Mouse (Mus musculus) heart, embryonic 10.5 days (tissue): ENCODE results near the gene Magi2. TPM values are rescaled to one million over a fixed set of nuclear protein-coding genes. Genes with fewer than 3 reads are reported as not detected.

ENCODE experiments used
- DNase-seq: peaks from one replicate; pipeline ENCODE4 v3.0.0-alpha.2; 2017; ENCODE audit warnings: low spot score
- H3K27ac ChIP-seq: fragments of 300-500 bp; sonication (generic); 2 replicates; pipeline ENCODE4 v1.5.1; 2016; ENCODE audit warnings: mild to moderate bottlenecking
- H3K27me3 ChIP-seq: fragments of 300-500 bp; sonication (generic); 2 replicates; pipeline ENCODE4 v1.6.1; 2016; ENCODE audit warnings: mild to moderate bottlenecking; ENCODE audit not compliant: poor library complexity, insufficient read depth, severe bottlenecking
- H3K36me3 ChIP-seq: fragments of 300-500 bp; sonication (generic); 2 replicates; pipeline ENCODE4 v1.6.1; 2016; ENCODE audit warnings: mild to moderate bottlenecking, moderate library complexity
- H3K4me1 ChIP-seq: fragments of 300-500 bp; sonication (generic); 2 replicates; pipeline ENCODE4 v1.6.1; 2016; ENCODE audit warnings: mild to moderate bottlenecking
- H3K4me3 ChIP-seq: fragments of 300-500 bp; sonication (generic); 2 replicates; pipeline ENCODE4 v1.5.1; 2016; ENCODE audit warnings: mild to moderate bottlenecking, moderate library complexity
- H3K9me3 ChIP-seq: fragments of 300-500 bp; sonication (generic); 2 replicates; pipeline ENCODE4 v1.6.1; 2016; ENCODE audit warnings: mild to moderate bottlenecking, moderate library complexity
- WGBS: fragments of 180-500 bp; shearing (Covaris S2); methylation state at CpG from one replicate; pipeline ENCODE4 v1.1.7; 2016; 5-methylcytosine and 5-hydroxymethylcytosine counted together
- polyA plus RNA-seq: library from polyadenylated mRNA; unstranded; fragments of >200 nt; fragmentation: Nextera tagmentation; extraction: Ambion mirVana; gene quantifications from 2 replicates; pipeline ENCODE4 v1.2.1, GENCODE M21; 2016

The Magi2 gene
- 1.8 and 2.6 TPM in 2 replicates for polyA plus RNA-seq

GRCm38 (mm10) chr5:19226866-19227243, at the start of gene Magi2:
Magi2 (plus strand) TSS chr5:19227036.
- WGBS = 0% methylated on average over 22 of the region's 26 CpGs
- peak within 1 kb of the TSS; percentile 87 for H3K27ac ChIP-seq
- peak within 1 kb of the TSS; percentile 78 for H3K4me3 ChIP-seq
- H3K36me3 ChIP-seq = no peaks in the 10 kb centered on the region
- no peaks in the 10 kb centered on the region for H3K9me3 ChIP-seq
- no peak for DNase-seq
- peaks cover 12% of the 10 kb centered on the region; the same call in 1 of the 2 replicates for H3K27me3 ChIP-seq
- H3K4me1 ChIP-seq = peaks cover 14% of the 10 kb centered on the region

DNA sequence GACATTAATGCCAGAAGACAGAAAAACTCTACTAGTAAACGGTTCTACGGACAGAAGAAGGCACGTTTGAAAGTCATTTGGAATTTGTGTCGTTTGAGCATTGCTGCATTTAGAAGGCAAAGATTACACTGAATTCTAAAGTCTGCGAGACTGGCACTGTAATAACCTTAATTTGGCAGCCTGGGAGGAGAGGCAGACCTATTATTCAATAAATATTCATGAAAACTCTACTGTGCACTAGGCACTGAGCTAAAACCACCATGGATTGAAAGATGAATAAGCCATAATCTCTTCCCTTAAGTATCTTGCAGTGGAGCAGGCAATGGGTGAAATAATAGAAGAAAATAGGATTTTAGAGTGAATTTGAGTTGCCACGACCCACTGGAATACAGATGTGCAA, 48.2 kb upstream of the Magi2 start:
- Histone ChIP-seq H3K36me3 (no peaks in the 10 kb centered on the region), H3K4me3 (no peak overlapping the region), H3K27ac (no peak overlapping the region), H3K4me1 (no peaks in the 10 kb centered on the region), H3K27me3 (no peaks in the 10 kb centered on the region), H3K9me3 (no peaks in the 10 kb centered on the region)
- no peak for DNase-seq
- 68% methylated on average over 6 of the region's 6 CpGs for WGBS

DNA sequence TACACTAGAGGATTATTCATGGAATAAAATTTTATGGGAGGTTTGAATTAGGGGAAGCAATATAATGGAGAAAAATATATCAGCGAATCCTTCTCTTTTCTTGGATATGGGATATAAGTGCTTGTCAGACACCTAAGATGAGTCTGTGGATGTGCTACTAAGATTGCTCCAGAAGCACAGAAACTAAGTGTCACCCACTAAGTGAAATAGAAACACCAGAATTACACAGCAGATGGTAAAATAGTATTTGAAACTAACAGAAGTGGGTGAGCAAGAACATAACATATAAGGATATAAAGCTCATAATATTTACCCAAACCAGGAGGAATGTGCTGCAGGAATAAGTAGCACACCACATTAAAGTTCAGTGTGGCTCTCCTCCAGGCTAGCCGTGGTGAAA, 40.7 kb upstream of the Magi2 start:
- Histone ChIP-seq H3K36me3 (no peaks in the 10 kb centered on the region), H3K27ac (no peak overlapping the region), H3K4me1 (no peaks in the 10 kb centered on the region), H3K4me3 (no peak overlapping the region), H3K9me3 (0 out of 2 replicates have a peak, but pooled peaks cover 3% of the 10 kb centered on the region), H3K27me3 (no peaks in the 10 kb centered on the region)
- 85% methylated on average over 2 of the region's 2 CpGs for WGBS
- DNase-seq = no peak

DNA sequence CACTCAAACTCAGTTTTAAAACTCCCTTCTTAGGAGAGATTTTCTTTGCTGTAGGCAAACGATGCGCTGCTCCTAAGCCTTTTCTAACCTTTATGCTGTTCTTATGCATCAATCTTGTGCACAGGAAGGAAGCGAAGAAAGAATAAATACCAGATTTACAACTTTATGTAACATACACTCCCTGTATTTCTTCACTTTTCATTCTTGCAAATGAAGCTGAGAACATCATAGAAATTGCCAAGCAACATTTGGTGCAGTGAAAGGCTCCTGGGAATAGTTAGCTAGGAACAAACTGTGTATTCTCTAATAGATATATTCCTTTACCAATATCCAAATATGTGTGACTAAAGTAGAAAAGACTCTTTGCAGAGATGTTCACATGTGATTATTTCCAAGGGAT, 15.2 kb upstream of the Magi2 start:
- Histone ChIP-seq H3K27me3 (no peaks in the 10 kb centered on the region), H3K4me3 (no peak overlapping the region), H3K36me3 (no peaks in the 10 kb centered on the region), H3K9me3 (no peaks in the 10 kb centered on the region), H3K4me1 (no peaks in the 10 kb centered on the region), H3K27ac (no peak overlapping the region)
- 81% methylated on average over 3 of the region's 3 CpGs for WGBS
- no peak for DNase-seq

- WGBS = under 1% methylated on average over 36 of the region's 51 CpGs
- no peaks in the 10 kb centered on the region for H3K36me3 ChIP-seq
- H3K27me3 ChIP-seq = peaks cover 12% of the 10 kb centered on the region; the same call in 1 of the 2 replicates
- peak; percentile 88 for DNase-seq
- H3K4me1 ChIP-seq = peaks cover 14% of the 10 kb centered on the region
- peak overlapping the region; percentile 78 for H3K4me3 ChIP-seq
- no peaks in the 10 kb centered on the region for H3K9me3 ChIP-seq
- peak overlapping the region; percentile 87 for H3K27ac ChIP-seq
These were observed 531 bp upstream of the Magi2 start for GRCm38 (mm10) chr5:19226144-19226865.

- Histone ChIP-seq H3K36me3 (no peaks in the 10 kb centered on the region), H3K9me3 (no peaks in the 10 kb centered on the region), H3K27me3 (peaks cover 12% of the 10 kb centered on the region; the same call in 1 of the 2 replicates), H3K4me3 (peak overlapping the region; percentile 78), H3K4me1 (peaks cover 14% of the 10 kb centered on the region), H3K27ac (peak overlapping the region; percentile 87)
- under 1% methylated on average over 21 of the region's 21 CpGs for WGBS
- peak; percentile 76 for DNase-seq
These were observed 445 bp downstream of the Magi2 start for GRCm38 (mm10) chr5:19227281-19227680.

DNA sequence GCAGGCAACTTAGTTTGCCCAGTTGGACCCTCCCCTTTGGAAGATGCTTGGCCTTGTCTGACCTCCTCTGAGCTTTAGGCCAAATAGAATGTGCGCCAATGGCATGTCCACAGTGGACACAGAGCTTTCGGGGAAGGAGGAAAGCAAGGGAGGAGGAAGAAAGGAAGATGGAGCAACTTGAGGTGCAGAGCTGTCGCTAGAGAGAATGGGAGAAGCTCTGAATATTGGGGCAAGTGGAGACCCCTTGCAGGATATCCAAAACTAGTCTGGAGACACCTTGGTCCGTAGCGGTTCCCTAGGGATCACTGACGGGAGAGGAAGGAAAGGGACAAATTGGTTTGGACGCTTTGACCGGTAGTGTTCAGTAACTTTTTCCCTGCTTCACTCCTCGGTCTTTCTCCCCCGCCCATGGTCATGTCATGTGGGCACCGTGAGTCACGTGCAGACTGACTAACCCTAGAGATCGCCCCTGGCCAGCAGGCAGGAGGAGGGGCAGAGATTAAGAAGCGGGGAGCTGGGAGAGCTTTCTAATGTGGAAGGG, 1.0 kb downstream of the Magi2 start:
- Histone ChIP-seq H3K27me3 (peaks cover 12% of the 10 kb centered on the region; the same call in 1 of the 2 replicates), H3K9me3 (no peaks in the 10 kb centered on the region), H3K27ac (0 out of 2 replicates have a peak overlapping the region, but pooled peaks have one; percentile 87), H3K36me3 (no peaks in the 10 kb centered on the region), H3K4me3 (peak overlapping the region; percentile 78), H3K4me1 (peaks cover 14% of the 10 kb centered on the region)
- peak; percentile 76 for DNase-seq
- WGBS = under 1% methylated on average over 14 of the region's 14 CpGs

DNA sequence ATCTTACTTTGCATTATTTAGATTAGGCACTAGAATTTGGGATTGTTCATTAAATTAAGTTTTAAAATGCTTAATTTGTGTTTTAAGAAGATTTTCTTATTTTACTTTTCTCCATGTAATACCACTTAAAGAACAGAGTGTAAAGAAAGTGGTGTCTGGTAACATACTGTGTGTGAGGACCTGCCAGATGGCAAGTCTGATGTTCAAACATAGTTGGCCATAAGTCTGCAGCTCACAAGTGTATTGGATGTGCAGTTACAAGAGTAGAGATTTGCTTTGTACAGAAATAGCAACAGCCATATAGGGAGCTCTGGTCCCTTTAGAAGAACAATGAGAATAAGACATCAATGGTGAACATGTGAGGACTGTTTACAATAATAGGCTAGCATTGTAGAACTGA, 15.0 kb downstream of the Magi2 start:
- Histone ChIP-seq H3K27me3 (no peaks in the 10 kb centered on the region), H3K36me3 (no peaks in the 10 kb centered on the region), H3K4me3 (no peak overlapping the region), H3K4me1 (no peaks in the 10 kb centered on the region), H3K27ac (no peak overlapping the region), H3K9me3 (no peaks in the 10 kb centered on the region)
- no peak for DNase-seq

DNA sequence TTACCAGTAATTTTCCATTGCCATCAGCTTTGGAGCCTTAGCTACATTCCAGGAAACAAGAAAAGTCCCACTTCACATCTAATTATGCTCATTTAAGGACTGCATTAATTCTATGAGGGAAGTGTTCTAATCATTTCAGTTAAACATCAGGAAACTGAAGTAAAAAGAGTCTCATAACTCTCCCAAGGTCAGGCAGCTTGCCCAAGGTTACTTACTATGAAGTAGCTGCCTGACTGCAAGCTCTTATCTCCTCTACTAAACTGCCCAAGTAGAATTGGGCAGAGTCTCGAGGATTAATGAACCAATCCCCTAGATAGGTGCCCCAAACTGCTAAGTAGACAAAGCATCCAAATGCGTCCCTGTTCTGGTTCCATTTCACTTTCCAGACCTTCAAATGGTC, 19.6 kb downstream of the Magi2 start:
- Histone ChIP-seq H3K4me3 (no peak overlapping the region), H3K27ac (no peak overlapping the region), H3K9me3 (no peaks in the 10 kb centered on the region), H3K36me3 (no peaks in the 10 kb centered on the region), H3K27me3 (no peaks in the 10 kb centered on the region), H3K4me1 (no peaks in the 10 kb centered on the region)
- no peak for DNase-seq
- 57% methylated on average over 2 of the region's 2 CpGs for WGBS

- Histone ChIP-seq H3K9me3 (no peaks in the 10 kb centered on the region), H3K4me1 (no peaks in the 10 kb centered on the region), H3K36me3 (no peaks in the 10 kb centered on the region), H3K27me3 (no peaks in the 10 kb centered on the region), H3K4me3 (no peak overlapping the region), H3K27ac (no peak overlapping the region)
- 78% methylated on average over 3 of the region's 3 CpGs for WGBS
- DNase-seq = no peak
These were observed 20.4 kb downstream of the Magi2 start for GRCm38 (mm10) chr5:19247266-19247665.

DNA sequence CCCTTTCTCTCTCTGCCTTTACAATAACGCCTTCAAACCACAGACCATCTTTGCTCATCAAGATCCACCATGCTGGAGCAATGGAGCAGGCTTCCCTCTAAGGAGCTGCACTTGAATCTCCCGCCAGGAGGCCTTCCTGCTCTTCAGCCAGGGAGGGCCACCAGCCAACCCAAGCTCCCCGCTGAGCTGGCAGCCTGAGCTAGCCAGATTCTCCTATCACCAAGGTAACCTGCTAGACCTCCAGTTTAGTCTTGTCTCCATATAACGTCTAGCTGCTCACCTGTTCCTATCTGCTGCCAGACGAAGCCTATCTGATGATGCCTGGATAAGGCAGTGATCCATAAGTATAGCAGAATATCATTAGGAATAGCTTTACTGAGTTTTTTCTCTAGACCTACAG, 36.0 kb downstream of the Magi2 start:
- Histone ChIP-seq H3K36me3 (no peaks in the 10 kb centered on the region), H3K4me3 (no peak overlapping the region), H3K9me3 (no peaks in the 10 kb centered on the region), H3K27me3 (no peaks in the 10 kb centered on the region), H3K4me1 (no peaks in the 10 kb centered on the region), H3K27ac (no peak overlapping the region)
- no peak for DNase-seq
- 51% methylated on average over 5 of the region's 5 CpGs for WGBS

DNA sequence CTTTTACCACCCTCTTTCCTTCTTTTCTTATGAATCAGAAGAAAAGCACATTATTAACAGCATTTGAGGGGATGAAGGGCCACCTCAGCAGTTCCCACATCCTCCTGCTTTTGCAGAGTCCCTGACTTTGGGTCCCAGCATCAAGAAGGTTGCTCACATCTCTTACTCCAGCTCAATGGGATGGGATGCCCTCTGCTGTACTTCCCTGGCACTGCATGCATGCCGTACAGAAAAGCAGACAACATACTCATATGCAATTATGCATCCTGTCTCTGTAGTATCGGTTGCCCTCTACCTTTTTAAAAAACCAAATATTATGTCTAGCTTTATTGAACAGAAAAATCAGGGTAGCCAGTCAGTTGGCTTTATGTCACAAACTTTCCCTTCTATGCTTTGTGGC, 37.8 kb downstream of the Magi2 start:
- Histone ChIP-seq H3K36me3 (no peaks in the 10 kb centered on the region), H3K9me3 (no peaks in the 10 kb centered on the region), H3K27me3 (no peaks in the 10 kb centered on the region), H3K4me1 (no peaks in the 10 kb centered on the region), H3K4me3 (no peak overlapping the region), H3K27ac (no peak overlapping the region)
- DNase-seq = no peak
- WGBS = 64% methylated on average over 2 of the region's 2 CpGs

GRCm38 (mm10) chr5:19292581-19292980, 65.7 kb downstream of the Magi2 start:
- no peak overlapping the region for H3K4me3 ChIP-seq
- 85% methylated on average over 3 of the region's 3 CpGs for WGBS
- H3K27me3 ChIP-seq = no peaks in the 10 kb centered on the region
- no peaks in the 10 kb centered on the region for H3K4me1 ChIP-seq
- H3K36me3 ChIP-seq = no peaks in the 10 kb centered on the region
- DNase-seq = no peak
- no peak overlapping the region for H3K27ac ChIP-seq
- no peaks in the 10 kb centered on the region for H3K9me3 ChIP-seq
